Comparison of ENCODE assay signal across 8 mouse cellular contexts in genomic region chr2:27539336-27539735, GRCm38 (mm10). TPM values are rescaled to one million over a fixed set of nuclear protein-coding genes. Genes with fewer than 3 reads are reported as not detected.
A peak's percentile ranks its signal among the peaks of the same experiment; 100 is the strongest.
DNase-seq lines count a peak whose midpoint lies in the region; ATAC-seq lines count a peak whose summit lies in the region.

No protein-coding gene starts in this region.

- H3K27ac ChIP-seq in heart, embryonic 10.5 days: no peak overlapping the region
- peak overlapping the region; percentile 94 for H3K27ac ChIP-seq in forebrain, embryonic 15.5 days (replicated peaks)
- H3K27ac ChIP-seq in liver, embryonic 13.5 days: no peak overlapping the region; the same call in 1 of the 2 replicates

- no peak for ATAC-seq in forebrain, embryonic 15.5 days (replicated peaks)
- no peak for ATAC-seq in liver, embryonic 13.5 days (ENCODE audit: low read depth)

- no peak for DNase-seq in heart, embryonic 10.5 days (ENCODE audit: low spot score)
- no peak for DNase-seq in heart, postnatal 4 days
- peak; percentile 63 for DNase-seq in MEL-GATA-1-ER (ENCODE audit: extremely low read depth, low read depth)
- no peak for DNase-seq in liver, embryonic 13.5 days
- peak; percentile 32 for DNase-seq in yolk sac, embryonic 10.5 days (ENCODE audit: low spot score)
- no peak for DNase-seq in ovary, postnatal 10 days (ENCODE audit: low spot score)
- DNase-seq in embryo, embryonic 10.5 days (ENCODE audit: low spot score): no peak

- H3K36me3 ChIP-seq in heart, embryonic 10.5 days: peaks cover 24% of the 10 kb centered on the region
- H3K36me3 ChIP-seq in forebrain, embryonic 15.5 days: peaks cover 24% of the 10 kb centered on the region
- peaks cover 34% of the 10 kb centered on the region for H3K36me3 ChIP-seq in liver, embryonic 13.5 days

- H3K4me2 ChIP-seq in forebrain, embryonic 15.5 days (replicated peaks): peak overlapping the region; percentile 60
- peak overlapping the region; percentile 35 for H3K4me2 ChIP-seq in liver, embryonic 13.5 days

- peak overlapping the region; percentile 32; the same call in 1 of the 2 replicates for H3K4me3 ChIP-seq in heart, embryonic 10.5 days
- H3K4me3 ChIP-seq in forebrain, embryonic 15.5 days: peak overlapping the region; percentile 44
- 0 out of 2 replicates have a peak overlapping the region, but pooled peaks have one; percentile 0 for H3K4me3 ChIP-seq in liver, embryonic 13.5 days (replicated peaks)

- peaks cover 12% of the 10 kb centered on the region; the same call in 1 of the 2 replicates for H3K4me1 ChIP-seq in heart, embryonic 10.5 days
- peaks cover 17% of the 10 kb centered on the region for H3K4me1 ChIP-seq in forebrain, embryonic 15.5 days
- peaks cover 24% of the 10 kb centered on the region for H3K4me1 ChIP-seq in liver, embryonic 13.5 days (replicated peaks)

- H3K9me3 ChIP-seq in heart, embryonic 10.5 days: no peaks in the 10 kb centered on the region
- H3K9me3 ChIP-seq in forebrain, embryonic 15.5 days: no peaks in the 10 kb centered on the region
- H3K9me3 ChIP-seq in liver, embryonic 13.5 days (replicated peaks): no peaks in the 10 kb centered on the region

- WGBS in heart, embryonic 10.5 days: 23% methylated on average over 5 of the region's 5 CpGs
- 17% methylated on average over 5 of the region's 5 CpGs for WGBS in forebrain, embryonic 15.5 days
- WGBS in liver, embryonic 13.5 days (ENCODE audit: insufficient replicate concordance): 19% methylated on average over 5 of the region's 5 CpGs

- no peaks in the 10 kb centered on the region for H3K27me3 ChIP-seq in heart, embryonic 10.5 days (ENCODE audit: insufficient read depth, poor library complexity, severe bottlenecking)
- H3K27me3 ChIP-seq in forebrain, embryonic 15.5 days: no peaks in the 10 kb centered on the region
- no peaks in the 10 kb centered on the region for H3K27me3 ChIP-seq in liver, embryonic 13.5 days

- H3K9ac ChIP-seq in forebrain, embryonic 15.5 days (replicated peaks): peak overlapping the region; percentile 32; the same call in 1 of the 2 replicates
- peak overlapping the region; percentile 18; the same call in 1 of the 2 replicates for H3K9ac ChIP-seq in liver, embryonic 13.5 days

RNA-seq across cellular contexts. Expression of gene Wdr5, which starts 24.4 kb away (rescaled TPM):
- polyA plus RNA-seq in heart, embryonic 10.5 days (2016; fragmentation: Nextera tagmentation; extraction: Ambion mirVana): 44.3 and 57.8 TPM in 2 replicates
- 10 to 100 TPM; 31.4 to 34.2 TPM for total RNA-seq in heart, postnatal 4 days (2021)
- 50.5 and 55.4 TPM in 2 replicates for polyA plus RNA-seq in forebrain, embryonic 15.5 days (2015; fragmentation: Nextera tagmentation; extraction: Ambion mirVana)
- polyA plus RNA-seq in liver, embryonic 13.5 days (2015; fragmentation: Nextera tagmentation; extraction: Ambion mirVana): 32.1 and 35.9 TPM in 2 replicates

RNA-seq across cellular contexts. Expression of gene Brd3, which starts 31.9 kb away (rescaled TPM):
- 90.5 and 135 TPM in 2 replicates for polyA plus RNA-seq in heart, embryonic 10.5 days (2016; fragmentation: Nextera tagmentation; extraction: Ambion mirVana)
- total RNA-seq in heart, postnatal 4 days (2021): 10 to 100 TPM; 57.5 to 59.6 TPM
- polyA plus RNA-seq in forebrain, embryonic 15.5 days (2015; fragmentation: Nextera tagmentation; extraction: Ambion mirVana): 142 and 149 TPM in 2 replicates
- polyA plus RNA-seq in liver, embryonic 13.5 days (2015; fragmentation: Nextera tagmentation; extraction: Ambion mirVana): 25.0 and 37.2 TPM in 2 replicates

Comparison
In these comparisons a context has a peak if more than half of its experiments do, and no peak if none do; other contexts are left out.
1. DNase-seq: peak in MEL-GATA-1-ER (single experiment) and yolk sac, embryonic 10.5 days (single experiment); none in heart, embryonic 10.5 days (single experiment), heart, postnatal 4 days (single experiment), liver, embryonic 13.5 days (single experiment), ovary, postnatal 10 days (single experiment) and embryo, embryonic 10.5 days (single experiment).
2. Peak in every context shown above with its lines, with median percentiles within 50 percentile points of each other: H3K4me3 ChIP-seq.